In the genomic region with DNA sequence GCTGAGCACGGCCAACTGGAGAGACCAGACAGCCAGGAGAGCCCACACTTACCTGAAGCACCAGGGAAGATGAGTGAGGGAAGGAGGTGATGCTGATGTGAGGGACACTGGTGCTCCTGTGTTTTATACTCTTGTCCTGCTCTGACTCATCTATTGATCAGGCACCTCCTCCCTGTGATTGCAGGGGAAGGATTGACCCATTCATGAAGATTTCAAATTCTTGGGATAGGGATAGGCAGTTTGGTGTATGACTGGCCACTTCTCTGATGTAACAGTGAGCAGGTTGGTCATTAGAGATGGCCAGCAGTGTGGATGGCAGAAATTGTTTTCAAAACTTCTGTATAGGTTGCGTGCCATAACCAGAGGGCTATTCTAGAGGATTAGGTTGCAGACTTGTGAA, we compare ENCODE assay signal across 12 mouse cellular contexts. TPM values are rescaled to one million over a fixed set of nuclear protein-coding genes. Genes with fewer than 3 reads are reported as not detected.
DNase-seq lines count a peak whose midpoint lies in the region; ATAC-seq lines count a peak whose summit lies in the region.
"Had no signal": no experiment of that assay in that cellular context is flagged by ENCODE, and none has a peak within 500 bp of the region (broad histone marks: within the 10 kb centered on the region; RNA-seq: fewer than 3 reads in every experiment).

Gene Lor, minus strand, starts transcription at position 101 of the 400 bp plus-strand sequence.

- no peaks in the 10 kb centered on the region for H3K9me3 ChIP-seq in kidney, embryonic 15.5 days (replicated peaks)
- no peaks in the 10 kb centered on the region for H3K9me3 ChIP-seq in embryonic facial prominence, embryonic 15.5 days (replicated peaks)
- no peaks in the 10 kb centered on the region for H3K9me3 ChIP-seq in hindbrain, embryonic 15.5 days
- no peaks in the 10 kb centered on the region for H3K9me3 ChIP-seq in midbrain, embryonic 16.5 days (replicated peaks; ENCODE audit: control insufficient read depth, low read length, poor library complexity, severe bottlenecking)

- H3K9ac ChIP-seq in kidney, embryonic 15.5 days: no peak within 1 kb of the TSS
- no peak within 1 kb of the TSS for H3K9ac ChIP-seq in embryonic facial prominence, embryonic 15.5 days
- peak within 1 kb of the TSS; percentile 92 for H3K9ac ChIP-seq in hindbrain, embryonic 15.5 days
- peak within 1 kb of the TSS; percentile 94 for H3K9ac ChIP-seq in midbrain, embryonic 16.5 days (ENCODE audit: low read depth, low read length)

- H3K4me3 ChIP-seq in kidney, embryonic 15.5 days (replicated peaks): peak within 1 kb of the TSS; percentile 61
- H3K4me3 ChIP-seq in embryonic facial prominence, embryonic 15.5 days (replicated peaks): peak within 1 kb of the TSS; percentile 70
- H3K4me3 ChIP-seq in hindbrain, embryonic 15.5 days: peak within 1 kb of the TSS; percentile 83
- peak within 1 kb of the TSS; percentile 85 for H3K4me3 ChIP-seq in midbrain, embryonic 16.5 days (ENCODE audit: low read depth, low read length)

- peaks cover 7% of the 10 kb centered on the region; the same call in 1 of the 2 replicates for H3K4me1 ChIP-seq in kidney, embryonic 15.5 days
- H3K4me1 ChIP-seq in embryonic facial prominence, embryonic 15.5 days: 0 out of 2 replicates have a peak, but pooled peaks cover 3% of the 10 kb centered on the region
- peaks cover 20% of the 10 kb centered on the region for H3K4me1 ChIP-seq in hindbrain, embryonic 15.5 days (replicated peaks)
- H3K4me1 ChIP-seq in midbrain, embryonic 16.5 days (ENCODE audit: control insufficient read depth, insufficient read depth, low read length): peaks cover 16% of the 10 kb centered on the region

- no peak for ATAC-seq in kidney, embryonic 15.5 days (replicated peaks; ENCODE audit: low FRiP score)
- ATAC-seq in embryonic facial prominence, embryonic 15.5 days (ENCODE audit: insufficient number of reproducible peaks, low FRiP score, low TSS enrichment, low read depth): no peak
- ATAC-seq in hindbrain, embryonic 15.5 days (ENCODE audit: low FRiP score, low read depth): no peak
- no peak for ATAC-seq in midbrain, embryonic 16.5 days

- no peak within 1 kb of the TSS for H3K27ac ChIP-seq in kidney, embryonic 15.5 days
- H3K27ac ChIP-seq in embryonic facial prominence, embryonic 15.5 days (replicated peaks): no peak within 1 kb of the TSS
- H3K27ac ChIP-seq in hindbrain, embryonic 15.5 days (replicated peaks): peak within 1 kb of the TSS; percentile 96
- peak within 1 kb of the TSS; percentile 98 for H3K27ac ChIP-seq in midbrain, embryonic 16.5 days (ENCODE audit: low read length)

- DNase-seq in kidney, postnatal 36 days: no peak
- no peak for DNase-seq in spleen, postnatal 10 days (ENCODE audit: low spot score in 2 of 2)
- no peak for DNase-seq in layer of hippocampus, postnatal 14 days (ENCODE audit: low spot score in 2 of 2)
- DNase-seq in right cerebral cortex, postnatal 25 days: no peak
- DNase-seq: adrenal gland, postnatal 10 days had no signal

- 81% methylated on average over 2 of the region's 2 CpGs for WGBS in kidney, embryonic 15.5 days
- 83% methylated on average over 2 of the region's 2 CpGs for WGBS in embryonic facial prominence, embryonic 15.5 days
- 82% methylated on average over 2 of the region's 2 CpGs for WGBS in hindbrain, embryonic 15.5 days
- 87% methylated on average over 2 of the region's 2 CpGs for WGBS in midbrain, embryonic 16.5 days

- peak within 1 kb of the TSS; percentile 98 for H3K4me2 ChIP-seq in kidney, embryonic 15.5 days
- peak within 1 kb of the TSS; percentile 98 for H3K4me2 ChIP-seq in embryonic facial prominence, embryonic 15.5 days (replicated peaks)
- H3K4me2 ChIP-seq in hindbrain, embryonic 15.5 days: peak within 1 kb of the TSS; percentile 74
- H3K4me2 ChIP-seq in midbrain, embryonic 16.5 days (ENCODE audit: low read length): peak within 1 kb of the TSS; percentile 52

- no peaks in the 10 kb centered on the region for H3K36me3 ChIP-seq in kidney, embryonic 15.5 days
- no peaks in the 10 kb centered on the region for H3K36me3 ChIP-seq in embryonic facial prominence, embryonic 15.5 days
- H3K36me3 ChIP-seq in hindbrain, embryonic 15.5 days: no peaks in the 10 kb centered on the region
- H3K36me3 ChIP-seq in midbrain, embryonic 16.5 days (ENCODE audit: control insufficient read depth, insufficient read depth, low read length): no peaks in the 10 kb centered on the region

- H3K27me3 ChIP-seq in kidney, embryonic 15.5 days: peaks cover 25% of the 10 kb centered on the region
- peaks cover 34% of the 10 kb centered on the region for H3K27me3 ChIP-seq in embryonic facial prominence, embryonic 15.5 days
- peaks cover 18% of the 10 kb centered on the region for H3K27me3 ChIP-seq in hindbrain, embryonic 15.5 days
- no peaks in the 10 kb centered on the region; the same call in 1 of the 2 replicates for H3K27me3 ChIP-seq in midbrain, embryonic 16.5 days (ENCODE audit: control insufficient read depth, insufficient read depth, low read depth, low read length)

RNA-seq across cellular contexts. Expression of gene Lor, which starts in this region (rescaled TPM):
- 0.97 and 4.2 TPM in 2 replicates for polyA plus RNA-seq in kidney, embryonic 15.5 days (2015; fragmentation: Nextera tagmentation; extraction: Ambion mirVana)
- polyA plus RNA-seq in embryonic facial prominence, embryonic 15.5 days (2015; fragmentation: Nextera tagmentation; extraction: Ambion mirVana): 189 and 226 TPM in 2 replicates
- polyA plus RNA-seq in hindbrain, embryonic 15.5 days (2015; fragmentation: Nextera tagmentation; extraction: Ambion mirVana): 8.7 and 12.1 TPM in 2 replicates
- 6.1 and 7.8 TPM in 2 replicates for polyA plus RNA-seq in midbrain, embryonic 16.5 days (2015; fragmentation: Nextera tagmentation; extraction: Ambion mirVana)
- 1 to 10 TPM; 5.6 to 6.3 TPM for total RNA-seq in layer of hippocampus, postnatal 14 days (2021)
- total RNA-seq: adrenal gland, postnatal 10 days; common myeloid progenitor, adult 5-6 weeks; granulocyte monocyte progenitor cell, adult 5-6 weeks had no signal
- polyA plus RNA-seq: testis, adult 2 months had no signal

Comparison
In these comparisons a context has a peak if more than half of its experiments do, and no peak if none do; other contexts are left out.
1. RNA of gene Lor (polyA plus RNA-seq): 189 to 226 TPM in embryonic facial prominence, embryonic 15.5 days; 8.7 to 12.1 TPM in hindbrain, embryonic 15.5 days, 6.1 to 7.8 TPM in midbrain, embryonic 16.5 days and 0.97 to 4.2 TPM in kidney, embryonic 15.5 days; every median in the first group is over 10 times any median in the second.
2. H3K27ac ChIP-seq: peak in hindbrain, embryonic 15.5 days (single experiment) and midbrain, embryonic 16.5 days (single experiment); none in kidney, embryonic 15.5 days (single experiment) and embryonic facial prominence, embryonic 15.5 days (single experiment).
3. H3K9ac ChIP-seq: peak in hindbrain, embryonic 15.5 days (single experiment) and midbrain, embryonic 16.5 days (single experiment); none in kidney, embryonic 15.5 days (single experiment) and embryonic facial prominence, embryonic 15.5 days (single experiment).
4. Peak in every context shown above with its lines, with median percentiles within 50 percentile points of each other: H3K4me2 ChIP-seq and H3K4me3 ChIP-seq.